Mouse (Mus musculus) CH12.LX (cell line): ENCODE results near the gene Zfp493. TPM values are rescaled to one million over a fixed set of nuclear protein-coding genes. Genes with fewer than 3 reads are reported as not detected.
"Not testable (repeated sequence)": the region's sequence is repeated elsewhere in the genome, so short reads cannot be mapped to it uniquely, and the experiment has no call there.

Source experiments
- DNase-seq: peaks from one replicate; pipeline ENCODE4 v3.0.0-alpha.2; 2013; ENCODE audit errors: extremely low read depth
- H3K27ac ChIP-seq: 2 replicates; pipeline ENCODE4 v1.5.1; 2012; ENCODE audit warnings: low read depth, mild to moderate bottlenecking, control low read depth, moderate library complexity; ENCODE audit not compliant: insufficient read depth
- H3K27me3 ChIP-seq: replicated peaks from 2 replicates; pipeline ENCODE3; 2012; ENCODE audit warnings: inconsistent platforms
- H3K36me3 ChIP-seq, 2 experiments: replicated peaks in 1 of 2; 2 replicates each; pipeline versions ENCODE3 to v1.6.1; 2012; ENCODE audit warnings: inconsistent platforms in 1 of 2, low read length in 1 of 2, mild to moderate bottlenecking in 1 of 2, mixed read lengths in 1 of 2, moderate library complexity in 1 of 2; ENCODE audit not compliant: control insufficient read depth in 1 of 2, insufficient read depth in 1 of 2
- H3K4me1 ChIP-seq, 2 experiments: 2 replicates each; pipeline ENCODE4 v1.6.1; 2012; ENCODE audit warnings: inconsistent platforms in 1 of 2, moderate library complexity in 1 of 2; ENCODE audit not compliant: insufficient read depth in 2 of 2, control insufficient read depth in 1 of 2
- H3K4me2 ChIP-seq: 2 replicates; pipeline ENCODE4 v1.6.1; 2012; ENCODE audit warnings: low read depth, mild to moderate bottlenecking, control low read depth; ENCODE audit not compliant: poor library complexity, insufficient read depth, severe bottlenecking
- H3K4me3 ChIP-seq, 3 experiments: fragments of 150-350 bp in 1 of 3; sonication (generic) in 1 of 3; replicated peaks in 1 of 3; 2 replicates each; pipeline versions ENCODE3 to v1.5.1; 2011 to 2012; ENCODE audit warnings: low read depth in 2 of 3, low read length in 2 of 3, mild to moderate bottlenecking in 2 of 3, moderate library complexity in 2 of 3, control low read depth in 1 of 3, improper control_type of control experiment in 1 of 3, inconsistent platforms in 1 of 3, mixed read lengths in 1 of 3; ENCODE audit not compliant: poor library complexity in 1 of 3
- H3K79me2 ChIP-seq: replicated peaks from 2 replicates; pipeline ENCODE4 v1.6.1; 2012; ENCODE audit warnings: mild to moderate bottlenecking, moderate library complexity; ENCODE audit not compliant: control insufficient read depth, poor library complexity, insufficient read depth, severe bottlenecking; ENCODE audit errors: extremely low read depth
- H3K9ac ChIP-seq: 2 replicates; pipeline ENCODE4 v1.6.1; 2012; ENCODE audit warnings: low read depth, mild to moderate bottlenecking, control low read depth, moderate library complexity; ENCODE audit not compliant: insufficient read depth
- H3K9me3 ChIP-seq: replicated peaks from 2 replicates; pipeline ENCODE3; 2012; ENCODE audit warnings: low read length, inconsistent platforms, mixed read lengths
- CHD1 ChIP-seq: IDR thresholded peaks from 2 replicates; pipeline ENCODE4 v1.6.1; 2012; ENCODE audit warnings: low read depth, low read length, improper control_type of control experiment, inconsistent platforms
- CHD2 ChIP-seq: IDR thresholded peaks from 2 replicates; pipeline ENCODE4 v1.6.1; 2011; ENCODE audit warnings: low read length, improper control_type of control experiment
- ELF1 ChIP-seq: IDR thresholded peaks from 2 replicates; pipeline ENCODE4 v1.6.1; 2014; ENCODE audit warnings: low read depth, mild to moderate bottlenecking, inconsistent platforms, low read length, improper control_type of control experiment
- EP300 ChIP-seq: IDR thresholded peaks from 2 replicates; pipeline ENCODE4 v1.6.1; 2011; ENCODE audit warnings: low read length, improper control_type of control experiment
- ETS1 ChIP-seq: conservative IDR thresholded peaks from 2 replicates; pipeline ENCODE4 v1.6.1; 2012; ENCODE audit warnings: low read depth, mild to moderate bottlenecking, inconsistent platforms, low read length, improper control_type of control experiment, moderate library complexity
- HCFC1 ChIP-seq: IDR thresholded peaks from 2 replicates; pipeline ENCODE4 v1.6.1; 2012; ENCODE audit warnings: low read depth, mild to moderate bottlenecking, inconsistent platforms, low read length, improper control_type of control experiment
- MAFK ChIP-seq: IDR thresholded peaks from 2 replicates; pipeline ENCODE4 v1.6.1; 2011; ENCODE audit warnings: low read length, improper control_type of control experiment; ENCODE audit not compliant: insufficient replicate concordance
- POLR2A ChIP-seq: IDR thresholded peaks from 2 replicates; pipeline ENCODE4 v1.6.1; 2011; ENCODE audit warnings: low read depth, mild to moderate bottlenecking, improper control_type of control experiment, low read length
- RAD21 ChIP-seq: IDR thresholded peaks from 2 replicates; pipeline ENCODE4 v1.6.1; 2011; ENCODE audit warnings: low read depth, mild to moderate bottlenecking, low read length, improper control_type of control experiment, moderate library complexity
- SMC3 ChIP-seq: IDR thresholded peaks from 2 replicates; pipeline ENCODE4 v1.6.1; 2011; ENCODE audit warnings: low read depth, low read length, improper control_type of control experiment
- ZKSCAN1 ChIP-seq: IDR thresholded peaks from 2 replicates; pipeline ENCODE4 v1.6.1; 2012; ENCODE audit warnings: low read depth, inconsistent platforms, low read length, improper control_type of control experiment, borderline replicate concordance
- dilution Hi-C: fragments of 300-500 bp; cut with MboI; formaldehyde crosslinking; loops from 2 replicates; pipeline ENCODE4 v1.14.3; 2020; ENCODE audit warnings: low sequenced_read_pairs; ENCODE audit not compliant: extremely low pct_unique_long_range_greater_than_20kb, extremely low pct_ligation_motif_present
- in situ Hi-C: fragments of 300-500 bp; cut with MboI; formaldehyde crosslinking; loops from 3 replicates; pipeline ENCODE4 v1.14.3; 2019; ENCODE audit warnings: low sequenced_read_pairs, low pct_ligation_motif_present, low pct_unique_long_range_greater_than_20kb, mixed read lengths
- polyA plus RNA-seq: library from polyadenylated mRNA; unstranded; fragments of >175 nt; gene quantifications from 2 replicates; pipeline ENCODE4 v1.2.1, GENCODE M21; 2012; ENCODE audit warnings: low read depth; ENCODE audit not compliant: insufficient read length
- total RNA-seq, 2 experiments: library from RNA; depleted of rRNA; stranded (reverse); fragments of 300-350 nt in 1 of 2; fragments of >200 nt in 1 of 2; gene quantifications; 2 replicates each; pipeline ENCODE4 v1.2.3; 2012 to 2014

Zfp493 gene
- total RNA-seq (2012; rRNA removed) (not detected in 2 replicates), total RNA-seq (2014; rRNA removed) (not detected in 2 replicates), polyA plus RNA-seq (not detected in 2 replicates)

DNA sequence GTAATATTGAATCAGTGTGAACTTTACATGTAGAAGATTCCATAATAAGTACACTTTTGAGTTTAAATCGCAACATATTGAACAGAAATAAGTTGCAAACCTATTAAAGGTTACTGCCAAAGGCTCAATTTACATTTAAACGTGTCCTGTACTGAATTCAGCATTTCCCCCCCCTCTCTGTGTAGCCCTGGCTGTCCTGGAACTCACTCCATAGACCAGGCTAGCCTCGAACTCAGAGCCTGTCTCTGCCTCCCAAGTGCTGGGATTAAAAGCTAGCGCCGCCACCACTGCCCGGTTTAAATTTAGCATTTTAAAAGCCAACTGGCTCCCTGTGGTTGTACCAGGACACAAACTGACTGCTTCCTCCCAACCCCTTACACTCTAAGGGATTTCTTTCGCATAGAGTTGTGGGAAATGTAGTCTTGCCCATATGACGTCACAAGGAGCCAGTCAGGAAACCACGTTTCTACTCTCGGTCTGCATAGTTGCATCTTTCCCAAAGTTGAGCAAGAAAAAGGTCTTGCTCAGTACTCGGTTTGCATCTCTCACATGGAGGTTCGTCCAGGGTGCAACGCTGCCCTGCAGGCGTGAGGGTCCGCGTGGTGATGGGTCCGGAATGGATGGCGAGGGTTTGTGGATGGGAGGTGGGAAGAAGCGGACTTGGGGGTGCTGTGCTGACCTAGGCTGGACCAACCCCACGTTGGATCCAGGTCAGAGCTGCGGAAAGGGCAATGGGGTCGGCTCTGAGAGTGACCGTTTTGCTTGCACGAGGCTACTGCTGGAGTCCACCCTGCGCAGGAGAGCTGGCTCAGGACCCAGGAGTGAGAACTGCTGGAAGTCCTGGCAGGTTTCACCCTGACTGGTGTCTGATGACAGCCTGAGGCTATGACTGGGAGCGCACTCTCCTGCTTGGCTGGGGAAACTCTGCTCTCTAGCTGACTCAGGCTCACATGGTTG, at the start of gene Zfp493:
Gene Zfp493 (plus strand): TSS at position 429 of the 957 bp plus-strand sequence.
- in situ Hi-C loops: no loop called here
- no peak within 1 kb of the TSS for H3K4me2 ChIP-seq
- no peak for DNase-seq
- TF ChIP-seq CHD1 (no peak), CHD2 (no peak), ELF1 (no peak), SMC3 (no peak), RAD21 (no peak), HCFC1 (no peak), MAFK (no peak), ZKSCAN1 (no peak), POLR2A (no peak), EP300 (no peak)
- H3K79me2 ChIP-seq: no peaks in the 10 kb centered on the region
- H3K36me3 ChIP-seq: no peaks in the 10 kb centered on the region
- peaks cover 4% of the 10 kb centered on the region for H3K27me3 ChIP-seq
- H3K4me3 ChIP-seq: no peak within 1 kb of the TSS
- no peak within 1 kb of the TSS for H3K9ac ChIP-seq
- H3K27ac ChIP-seq: no peak within 1 kb of the TSS
- dilution Hi-C loops: no loop called here
- H3K9me3 ChIP-seq: peaks cover 5% of the 10 kb centered on the region
- H3K4me1 ChIP-seq: no peaks in the 10 kb centered on the region

DNA sequence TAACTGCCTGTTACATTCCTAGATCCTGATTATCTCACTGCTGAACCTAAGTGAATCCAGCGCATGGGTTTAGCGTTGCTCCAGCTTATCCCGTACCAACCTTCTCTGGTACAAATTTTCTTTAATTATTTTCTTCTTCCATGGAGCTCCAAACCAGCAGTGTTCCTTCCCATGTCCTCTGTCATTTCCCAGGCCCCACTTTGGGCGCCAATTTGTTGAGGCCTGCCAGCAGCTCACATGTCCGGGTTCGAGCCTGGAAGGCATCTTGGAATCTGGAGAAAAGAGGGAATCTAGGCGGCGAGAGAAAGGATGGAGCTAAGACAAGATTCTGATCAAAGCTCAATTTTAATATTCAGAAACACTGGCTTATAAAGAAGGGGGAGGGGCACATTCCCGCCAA, 45.1 kb upstream of the Zfp493 start:
- in situ Hi-C loops, H3K27me3 ChIP-seq, dilution Hi-C loops, H3K4me2 ChIP-seq, H3K36me3 ChIP-seq, H3K4me1 ChIP-seq, H3K79me2 ChIP-seq, H3K9ac ChIP-seq, DNase-seq, H3K4me3 ChIP-seq, H3K27ac ChIP-seq: not testable (repeated sequence)
- H3K9me3 ChIP-seq: peaks cover 11% of the 10 kb centered on the region

DNA sequence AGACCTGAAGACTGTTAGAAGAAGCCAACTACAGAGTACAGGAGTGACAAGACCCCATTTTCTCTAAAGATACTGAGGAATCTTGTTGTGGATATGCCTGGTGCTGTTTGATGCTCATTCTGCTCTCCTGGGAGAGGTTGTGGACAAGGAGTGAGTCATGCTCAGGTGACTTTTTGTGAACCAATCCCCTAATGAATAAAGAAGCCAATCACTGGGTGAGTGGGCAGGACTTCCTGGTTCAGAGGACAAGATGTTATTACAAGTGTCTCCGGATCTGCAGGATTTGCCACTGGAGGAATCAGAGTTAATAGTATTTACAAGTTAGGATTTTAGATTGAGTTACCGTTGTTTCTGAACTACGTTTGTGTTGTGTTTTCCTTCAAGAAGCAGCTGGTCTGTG, 36.6 kb upstream of the Zfp493 start:
- DNase-seq: peak; percentile 36
- Histone ChIP-seq H3K4me1 (no peaks in the 10 kb centered on the region), H3K4me3 (peak overlapping the region in 2 of 3 experiments; percentile 13 to 16), H3K36me3 (peaks cover 0 to 2% of the 10 kb centered on the region in 2 experiments), H3K27ac (no peak overlapping the region), H3K79me2 (no peaks in the 10 kb centered on the region), H3K27me3 (no peaks in the 10 kb centered on the region), H3K4me2 (no peak overlapping the region), H3K9ac (no peak overlapping the region), H3K9me3 (peaks cover 3% of the 10 kb centered on the region)
- TF ChIP-seq EP300 (no peak), ETS1 (no peak)
- in situ Hi-C loops: no loop called here
- dilution Hi-C loops: no loop called here
